Mouse (Mus musculus): ENCODE data around the gene Trim47. TPM values are rescaled to one million over a fixed set of nuclear protein-coding genes. Genes with fewer than 3 reads are reported as not detected.

Gene Trim47
- total and polyA plus RNA-seq, 2 experiments: 2.9 to 4.6 TPM

- TF ChIP-seq POLR2A (IDR thresholded peaks at IDR 0.05; ENCODE audit: extremely low read depth, insufficient read depth, low read length): no peak
- no peak for TF ChIP-seq CTCF (IDR thresholded peaks at IDR 0.05; ENCODE audit: low read depth, low read length)
- no peak overlapping the region for H3K4me3 ChIP-seq (ENCODE audit: insufficient read depth, low read depth, low read length)
- DNase-seq (ENCODE audit: extremely low read depth, low read depth, low spot score): no peak
- H3K4me1 ChIP-seq (ENCODE audit: control insufficient read depth, insufficient read depth, low read length): no peaks in the 10 kb centered on the region
- peaks cover 21% of the 10 kb centered on the region for H3K36me3 ChIP-seq (ENCODE audit: control insufficient read depth, insufficient read depth, low read length)
- H3K9ac ChIP-seq (ENCODE audit: low read depth, low read length): no peak overlapping the region
- 88% methylated on average over 10 of the region's 10 CpGs for WGBS
- H3K27ac ChIP-seq (replicated peaks; ENCODE audit: insufficient read depth, low read depth, low read length): no peak overlapping the region
- no peaks in the 10 kb centered on the region for H3K27me3 ChIP-seq (ENCODE audit: control insufficient read depth, insufficient read depth, low read length)
- H3K79me2 ChIP-seq (ENCODE audit: control insufficient read depth, insufficient read depth, low read length): no peaks in the 10 kb centered on the region
Measured at GRCm38 (mm10) chr11:116078676-116079320, 48.2 kb downstream of the Trim47 start.

GRCm38 (mm10) chr11:116078221-116078620 lies 48.8 kb downstream of the Trim47 start:
- TF ChIP-seq CTCF (IDR thresholded peaks at IDR 0.05; ENCODE audit: low read depth, low read length): no peak
- TF ChIP-seq POLR2A (IDR thresholded peaks at IDR 0.05; ENCODE audit: extremely low read depth, insufficient read depth, low read length): 0 out of 2 replicates have a peak, but pooled peaks have one; percentile 12
- Histone ChIP-seq H3K4me1 (ENCODE audit: control insufficient read depth, insufficient read depth, low read length) (no peaks in the 10 kb centered on the region), H3K36me3 (ENCODE audit: control insufficient read depth, insufficient read depth, low read length) (peaks cover 17% of the 10 kb centered on the region), H3K27ac (replicated peaks; ENCODE audit: insufficient read depth, low read depth, low read length) (no peak overlapping the region), H3K27me3 (ENCODE audit: control insufficient read depth, insufficient read depth, low read length) (no peaks in the 10 kb centered on the region), H3K4me3 (ENCODE audit: insufficient read depth, low read depth, low read length) (peak overlapping the region; percentile 49; the same call in 1 of the 2 replicates), H3K9ac (ENCODE audit: low read depth, low read length) (peak overlapping the region; percentile 40; the same call in 1 of the 2 replicates), H3K79me2 (ENCODE audit: control insufficient read depth, insufficient read depth, low read length) (no peaks in the 10 kb centered on the region)
- WGBS: 52% methylated on average over 16 of the region's 16 CpGs
- no peak for DNase-seq (ENCODE audit: extremely low read depth, low read depth, low spot score)

- peaks cover 16% of the 10 kb centered on the region for H3K36me3 ChIP-seq (ENCODE audit: control insufficient read depth, insufficient read depth, low read length)
- peak within 1 kb of the TSS; percentile 40; the same call in 1 of the 2 replicates for H3K27ac ChIP-seq (replicated peaks; ENCODE audit: insufficient read depth, low read depth, low read length)
- no peaks in the 10 kb centered on the region for H3K27me3 ChIP-seq (ENCODE audit: control insufficient read depth, insufficient read depth, low read length)
- 54% methylated on average over 22 of the region's 22 CpGs for WGBS
- H3K4me3 ChIP-seq (ENCODE audit: insufficient read depth, low read depth, low read length): peak within 1 kb of the TSS; percentile 56
- no peaks in the 10 kb centered on the region for H3K79me2 ChIP-seq (ENCODE audit: control insufficient read depth, insufficient read depth, low read length)
- H3K4me1 ChIP-seq (ENCODE audit: control insufficient read depth, insufficient read depth, low read length): no peaks in the 10 kb centered on the region
- peak within 1 kb of the TSS; percentile 69 for H3K9ac ChIP-seq (ENCODE audit: low read depth, low read length)
- TF ChIP-seq POLR2A (IDR thresholded peaks at IDR 0.05; ENCODE audit: extremely low read depth, insufficient read depth, low read length) (no peak), CTCF (IDR thresholded peaks at IDR 0.05; ENCODE audit: low read depth, low read length) (peak; percentile 47; the same call in 1 of the 2 replicates)
- DNase-seq (ENCODE audit: extremely low read depth, low read depth, low spot score): no peak
Measured at GRCm38 (mm10) chr11:116077446-116078204, 49.4 kb downstream of the Trim47 start, which contains the start of gene Unc13d. Gene Unc13d, minus strand, starts transcription at chr11:116077961.

- no peak for DNase-seq (ENCODE audit: extremely low read depth, low read depth, low spot score)
- Histone ChIP-seq H3K4me3 (ENCODE audit: insufficient read depth, low read depth, low read length) (peak overlapping the region; percentile 56; the same call in 1 of the 2 replicates), H3K36me3 (ENCODE audit: control insufficient read depth, insufficient read depth, low read length) (peaks cover 12% of the 10 kb centered on the region), H3K79me2 (ENCODE audit: control insufficient read depth, insufficient read depth, low read length) (no peaks in the 10 kb centered on the region), H3K27me3 (ENCODE audit: control insufficient read depth, insufficient read depth, low read length) (no peaks in the 10 kb centered on the region), H3K4me1 (ENCODE audit: control insufficient read depth, insufficient read depth, low read length) (no peaks in the 10 kb centered on the region), H3K9ac (ENCODE audit: low read depth, low read length) (peak overlapping the region; percentile 69), H3K27ac (replicated peaks; ENCODE audit: insufficient read depth, low read depth, low read length) (peak overlapping the region; percentile 34; the same call in 1 of the 2 replicates)
- 85% methylated on average over 7 of the region's 7 CpGs for WGBS
- TF ChIP-seq POLR2A (IDR thresholded peaks at IDR 0.05; ENCODE audit: extremely low read depth, insufficient read depth, low read length): no peak
- TF ChIP-seq CTCF (IDR thresholded peaks at IDR 0.05; ENCODE audit: low read depth, low read length): no peak
Measured at GRCm38 (mm10) chr11:116076836-116077235, 50.2 kb downstream of the Trim47 start.

- Histone ChIP-seq H3K4me1 (ENCODE audit: control insufficient read depth, insufficient read depth, low read length) (no peaks in the 10 kb centered on the region), H3K4me3 (ENCODE audit: insufficient read depth, low read depth, low read length) (no peak overlapping the region), H3K9ac (ENCODE audit: low read depth, low read length) (no peak overlapping the region; the same call in 1 of the 2 replicates), H3K36me3 (ENCODE audit: control insufficient read depth, insufficient read depth, low read length) (peaks cover 6% of the 10 kb centered on the region), H3K27ac (replicated peaks; ENCODE audit: insufficient read depth, low read depth, low read length) (no peak overlapping the region), H3K79me2 (ENCODE audit: control insufficient read depth, insufficient read depth, low read length) (no peaks in the 10 kb centered on the region), H3K27me3 (ENCODE audit: control insufficient read depth, insufficient read depth, low read length) (no peaks in the 10 kb centered on the region)
- no peak for TF ChIP-seq POLR2A (IDR thresholded peaks at IDR 0.05; ENCODE audit: extremely low read depth, insufficient read depth, low read length)
- no peak for TF ChIP-seq CTCF (IDR thresholded peaks at IDR 0.05; ENCODE audit: low read depth, low read length)
- 91% methylated on average over 7 of the region's 7 CpGs for WGBS
- no peak for DNase-seq (ENCODE audit: extremely low read depth, low read depth, low spot score)
Measured at GRCm38 (mm10) chr11:116076266-116076540, 50.8 kb downstream of the Trim47 start.
